Mouse (Mus musculus): ENCODE measurements around the gene Grik3. TPM values are rescaled to one million over a fixed set of nuclear protein-coding genes. Genes with fewer than 3 reads are reported as not detected.

Grik3 gene
- polyA plus RNA-seq, 1 experiment: 10.3 TPM

DNA sequence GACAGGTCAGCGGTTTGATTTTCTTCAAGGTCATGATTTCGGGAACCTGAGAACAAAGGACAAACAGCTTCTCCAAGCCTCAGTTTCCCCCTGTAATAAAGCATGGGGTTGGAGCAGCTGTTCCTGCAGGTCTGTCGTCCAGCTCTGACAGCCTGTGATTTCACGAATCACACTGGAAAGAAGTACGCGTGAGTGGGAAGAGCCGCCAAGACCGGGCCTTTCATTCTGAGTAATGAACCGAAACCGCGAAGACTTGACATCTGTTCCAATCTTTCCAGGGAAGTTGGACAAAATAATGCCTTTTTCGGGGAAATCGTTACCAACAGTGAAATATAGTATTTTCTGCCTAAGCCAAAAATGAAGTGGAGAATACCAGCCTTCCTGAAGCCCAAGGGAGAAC, 191.5 kb downstream of the Grik3 start:
- H3K4me3 ChIP-seq (ENCODE audit: low read depth, low read length): no peak overlapping the region
- H3K36me3 ChIP-seq (ENCODE audit: control insufficient read depth, insufficient read depth, low read length, poor library complexity, severe bottlenecking): no peaks in the 10 kb centered on the region
- TF ChIP-seq CTCF (IDR thresholded peaks at IDR 0.05; ENCODE audit: low read depth, low read length) (no peak), POLR2A (IDR thresholded peaks at IDR 0.05; ENCODE audit: insufficient read depth, low read length) (no peak), EP300 (IDR thresholded peaks at IDR 0.05; ENCODE audit: insufficient read depth, low read depth, low read length) (no peak)
- no peaks in the 10 kb centered on the region for H3K9me3 ChIP-seq (replicated peaks; ENCODE audit: control insufficient read depth, insufficient read depth, low read length, poor library complexity, severe bottlenecking)
- no peak overlapping the region for H3K27ac ChIP-seq (ENCODE audit: insufficient read depth, low read length)
- H3K4me1 ChIP-seq (ENCODE audit: control insufficient read depth, insufficient read depth, low read length): no peaks in the 10 kb centered on the region
- no peak overlapping the region for H3K9ac ChIP-seq (ENCODE audit: low read depth, poor library complexity, severe bottlenecking)
- H3K27me3 ChIP-seq (ENCODE audit: control insufficient read depth, insufficient read depth, low read length, poor library complexity, severe bottlenecking): no peaks in the 10 kb centered on the region

DNA sequence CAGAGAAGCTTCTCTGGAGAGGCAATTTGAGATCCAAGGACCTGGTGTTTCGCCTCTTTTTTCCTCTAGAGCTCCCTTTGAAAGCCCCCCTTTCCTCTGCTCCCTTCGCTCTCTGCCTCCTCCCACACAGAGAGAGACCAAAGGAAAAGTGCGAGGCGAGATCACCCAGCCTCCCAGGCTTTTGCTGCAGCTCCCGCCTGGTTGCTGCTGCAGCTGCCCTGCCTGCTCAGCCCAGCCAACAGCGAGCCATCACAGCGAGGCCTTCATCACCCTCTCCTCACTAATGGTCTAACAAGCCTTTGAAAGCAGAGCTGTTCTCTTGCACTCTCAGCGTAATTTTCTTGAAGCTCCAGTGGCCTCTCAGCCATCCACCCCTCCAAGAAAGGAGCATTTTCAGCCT, 196.6 kb downstream of the Grik3 start:
- no peak overlapping the region for H3K9ac ChIP-seq (ENCODE audit: low read depth, poor library complexity, severe bottlenecking)
- TF ChIP-seq CTCF (IDR thresholded peaks at IDR 0.05; ENCODE audit: low read depth, low read length) (no peak), EP300 (IDR thresholded peaks at IDR 0.05; ENCODE audit: insufficient read depth, low read depth, low read length) (no peak), POLR2A (IDR thresholded peaks at IDR 0.05; ENCODE audit: insufficient read depth, low read length) (no peak)
- no peaks in the 10 kb centered on the region for H3K36me3 ChIP-seq (ENCODE audit: control insufficient read depth, insufficient read depth, low read length, poor library complexity, severe bottlenecking)
- no peak overlapping the region for H3K4me3 ChIP-seq (ENCODE audit: low read depth, low read length)
- H3K9me3 ChIP-seq (replicated peaks; ENCODE audit: control insufficient read depth, insufficient read depth, low read length, poor library complexity, severe bottlenecking): no peaks in the 10 kb centered on the region
- H3K27me3 ChIP-seq (ENCODE audit: control insufficient read depth, insufficient read depth, low read length, poor library complexity, severe bottlenecking): no peaks in the 10 kb centered on the region
- no peak overlapping the region for H3K27ac ChIP-seq (ENCODE audit: insufficient read depth, low read length)
- no peaks in the 10 kb centered on the region for H3K4me1 ChIP-seq (ENCODE audit: control insufficient read depth, insufficient read depth, low read length)

DNA sequence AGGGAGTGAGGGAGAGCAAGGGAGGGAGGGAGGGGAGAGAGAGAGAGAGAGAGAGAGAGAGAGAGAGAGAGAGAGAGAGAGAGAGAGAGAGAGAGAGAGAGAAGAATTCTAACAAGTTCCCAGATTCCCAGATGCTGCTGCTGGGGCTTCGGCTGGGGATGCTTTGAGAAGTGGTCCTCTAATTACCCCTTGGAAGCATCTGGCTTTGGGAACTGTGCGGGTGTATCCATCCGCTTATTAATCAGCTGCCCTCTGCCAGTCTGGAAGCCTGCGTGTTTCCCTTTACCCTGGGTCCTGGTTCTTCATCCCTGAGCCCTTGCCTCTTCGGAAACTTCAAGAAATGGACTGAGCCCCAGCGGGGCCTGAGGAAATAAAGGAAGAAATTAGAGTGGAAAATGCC, 204.9 kb downstream of the Grik3 start:
- H3K9me3 ChIP-seq (replicated peaks; ENCODE audit: control insufficient read depth, insufficient read depth, low read length, poor library complexity, severe bottlenecking): no peaks in the 10 kb centered on the region
- no peak overlapping the region for H3K9ac ChIP-seq (ENCODE audit: low read depth, poor library complexity, severe bottlenecking)
- H3K4me3 ChIP-seq (ENCODE audit: low read depth, low read length): no peak overlapping the region
- H3K27ac ChIP-seq (ENCODE audit: insufficient read depth, low read length): no peak overlapping the region
- no peaks in the 10 kb centered on the region for H3K4me1 ChIP-seq (ENCODE audit: control insufficient read depth, insufficient read depth, low read length)
- TF ChIP-seq EP300 (IDR thresholded peaks at IDR 0.05; ENCODE audit: insufficient read depth, low read depth, low read length) (no peak), POLR2A (IDR thresholded peaks at IDR 0.05; ENCODE audit: insufficient read depth, low read length) (no peak), CTCF (IDR thresholded peaks at IDR 0.05; ENCODE audit: low read depth, low read length) (no peak)
- H3K36me3 ChIP-seq (ENCODE audit: control insufficient read depth, insufficient read depth, low read length, poor library complexity, severe bottlenecking): no peaks in the 10 kb centered on the region
- H3K27me3 ChIP-seq (ENCODE audit: control insufficient read depth, insufficient read depth, low read length, poor library complexity, severe bottlenecking): no peaks in the 10 kb centered on the region

DNA sequence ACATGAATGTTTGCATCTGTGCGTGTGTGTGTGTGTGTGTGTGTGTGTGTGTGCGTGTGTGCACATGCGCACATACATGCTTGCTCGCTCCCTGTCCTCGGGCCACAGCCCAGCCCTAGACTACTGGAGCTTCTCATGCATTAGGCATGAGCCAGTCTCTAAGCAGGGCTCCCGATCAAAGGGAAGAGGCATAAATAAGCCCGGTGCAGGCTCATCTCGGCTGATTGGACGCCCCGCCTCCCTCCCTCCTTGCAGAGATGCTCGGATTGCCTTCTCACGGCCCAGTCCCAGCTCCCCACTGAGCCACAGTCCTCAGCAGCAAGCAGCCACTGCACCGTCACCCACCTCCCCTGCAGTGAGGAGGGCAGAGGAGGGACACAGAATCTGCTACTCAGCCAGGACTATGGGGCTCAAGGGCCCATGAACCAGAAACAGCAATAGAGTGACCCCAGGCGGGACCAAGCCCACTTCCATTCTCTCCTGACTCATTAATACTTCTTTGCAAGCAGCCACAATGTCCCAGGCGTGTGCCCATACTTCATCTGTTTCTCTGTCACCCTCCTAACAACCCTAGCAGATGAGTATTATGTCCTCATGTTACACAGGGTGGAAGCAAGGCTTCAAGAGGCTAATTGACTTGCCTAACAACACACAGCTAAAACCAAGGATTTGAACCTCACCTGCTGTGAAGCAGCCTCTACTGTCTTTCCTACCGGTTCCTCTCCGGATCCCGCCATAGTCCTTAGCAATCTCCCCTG, 205.9 kb downstream of the Grik3 start:
- no peaks in the 10 kb centered on the region for H3K9me3 ChIP-seq (replicated peaks; ENCODE audit: control insufficient read depth, insufficient read depth, low read length, poor library complexity, severe bottlenecking)
- TF ChIP-seq POLR2A (IDR thresholded peaks at IDR 0.05; ENCODE audit: insufficient read depth, low read length) (no peak), CTCF (IDR thresholded peaks at IDR 0.05; ENCODE audit: low read depth, low read length) (no peak), EP300 (IDR thresholded peaks at IDR 0.05; ENCODE audit: insufficient read depth, low read depth, low read length) (no peak)
- no peak overlapping the region for H3K9ac ChIP-seq (ENCODE audit: low read depth, poor library complexity, severe bottlenecking)
- no peaks in the 10 kb centered on the region for H3K4me1 ChIP-seq (ENCODE audit: control insufficient read depth, insufficient read depth, low read length)
- H3K27me3 ChIP-seq (ENCODE audit: control insufficient read depth, insufficient read depth, low read length, poor library complexity, severe bottlenecking): no peaks in the 10 kb centered on the region
- no peak overlapping the region for H3K27ac ChIP-seq (ENCODE audit: insufficient read depth, low read length)
- no peaks in the 10 kb centered on the region for H3K36me3 ChIP-seq (ENCODE audit: control insufficient read depth, insufficient read depth, low read length, poor library complexity, severe bottlenecking)
- no peak overlapping the region for H3K4me3 ChIP-seq (ENCODE audit: low read depth, low read length)

DNA sequence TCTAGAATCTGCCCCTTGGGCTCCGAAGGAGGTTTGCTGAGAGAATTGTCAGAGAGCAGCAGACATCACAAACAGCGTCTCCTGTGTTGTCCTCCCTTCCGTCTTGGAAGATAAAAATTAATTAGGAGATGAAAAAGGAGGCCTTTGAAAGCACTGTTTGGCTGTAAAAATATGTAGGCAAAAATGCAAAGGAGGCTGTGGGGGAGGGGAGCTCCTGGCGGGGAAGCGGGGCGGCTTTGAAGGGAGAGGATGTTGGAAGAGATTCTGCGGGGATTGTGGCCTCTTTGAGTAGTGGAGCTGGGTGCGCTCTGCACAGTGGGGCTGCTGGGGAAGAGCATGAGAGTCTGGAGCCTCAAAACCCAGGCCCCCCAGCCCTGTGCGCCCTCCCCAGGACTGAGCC, 207.1 kb downstream of the Grik3 start:
- Histone ChIP-seq H3K4me1 (ENCODE audit: control insufficient read depth, insufficient read depth, low read length) (no peaks in the 10 kb centered on the region), H3K27me3 (ENCODE audit: control insufficient read depth, insufficient read depth, low read length, poor library complexity, severe bottlenecking) (no peaks in the 10 kb centered on the region), H3K9me3 (replicated peaks; ENCODE audit: control insufficient read depth, insufficient read depth, low read length, poor library complexity, severe bottlenecking) (no peaks in the 10 kb centered on the region), H3K9ac (ENCODE audit: low read depth, poor library complexity, severe bottlenecking) (no peak overlapping the region), H3K36me3 (ENCODE audit: control insufficient read depth, insufficient read depth, low read length, poor library complexity, severe bottlenecking) (no peaks in the 10 kb centered on the region), H3K4me3 (ENCODE audit: low read depth, low read length) (no peak overlapping the region), H3K27ac (ENCODE audit: insufficient read depth, low read length) (no peak overlapping the region)
- TF ChIP-seq CTCF (IDR thresholded peaks at IDR 0.05; ENCODE audit: low read depth, low read length) (no peak), EP300 (IDR thresholded peaks at IDR 0.05; ENCODE audit: insufficient read depth, low read depth, low read length) (no peak), POLR2A (IDR thresholded peaks at IDR 0.05; ENCODE audit: insufficient read depth, low read length) (no peak)

DNA sequence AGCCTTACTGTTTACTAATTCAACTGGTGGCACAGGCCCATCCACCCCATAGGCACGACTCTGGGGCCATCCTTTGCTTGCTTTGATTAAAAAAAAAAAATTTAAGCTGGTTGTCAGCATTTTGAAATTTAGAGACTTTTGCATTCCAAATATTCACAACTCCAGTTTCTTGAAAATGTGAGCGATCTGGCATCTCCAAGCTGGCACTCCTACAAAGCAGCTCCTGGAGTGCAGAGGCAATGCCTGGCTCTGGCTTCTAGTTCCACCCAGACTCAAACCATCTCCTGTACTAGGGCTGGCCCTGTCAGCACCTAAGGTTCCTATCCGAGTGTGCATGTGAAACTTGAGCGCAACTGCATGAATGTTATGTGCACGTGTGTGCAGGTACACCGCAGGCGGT, 208.6 kb downstream of the Grik3 start:
- Histone ChIP-seq H3K27me3 (ENCODE audit: control insufficient read depth, insufficient read depth, low read length, poor library complexity, severe bottlenecking) (no peaks in the 10 kb centered on the region), H3K4me1 (ENCODE audit: control insufficient read depth, insufficient read depth, low read length) (no peaks in the 10 kb centered on the region), H3K9ac (ENCODE audit: low read depth, poor library complexity, severe bottlenecking) (no peak overlapping the region), H3K9me3 (replicated peaks; ENCODE audit: control insufficient read depth, insufficient read depth, low read length, poor library complexity, severe bottlenecking) (no peaks in the 10 kb centered on the region), H3K27ac (ENCODE audit: insufficient read depth, low read length) (no peak overlapping the region), H3K36me3 (ENCODE audit: control insufficient read depth, insufficient read depth, low read length, poor library complexity, severe bottlenecking) (no peaks in the 10 kb centered on the region), H3K4me3 (ENCODE audit: low read depth, low read length) (no peak overlapping the region)
- TF ChIP-seq POLR2A (IDR thresholded peaks at IDR 0.05; ENCODE audit: insufficient read depth, low read length) (no peak), CTCF (IDR thresholded peaks at IDR 0.05; ENCODE audit: low read depth, low read length) (no peak), EP300 (IDR thresholded peaks at IDR 0.05; ENCODE audit: insufficient read depth, low read depth, low read length) (no peak)

Measured in ES-Bruce4 (cell line).